Mouse (Mus musculus): ENCODE results near the gene Plekha5. TPM values are rescaled to one million over a fixed set of nuclear protein-coding genes. Genes with fewer than 3 reads are reported as not detected.
"Not testable (repeated sequence)": the region's sequence is repeated elsewhere in the genome, so short reads cannot be mapped to it uniquely, and the experiment has no call there.

Plekha5 gene
- polyA plus RNA-seq, 1 experiment, result 53.1 TPM

DNA sequence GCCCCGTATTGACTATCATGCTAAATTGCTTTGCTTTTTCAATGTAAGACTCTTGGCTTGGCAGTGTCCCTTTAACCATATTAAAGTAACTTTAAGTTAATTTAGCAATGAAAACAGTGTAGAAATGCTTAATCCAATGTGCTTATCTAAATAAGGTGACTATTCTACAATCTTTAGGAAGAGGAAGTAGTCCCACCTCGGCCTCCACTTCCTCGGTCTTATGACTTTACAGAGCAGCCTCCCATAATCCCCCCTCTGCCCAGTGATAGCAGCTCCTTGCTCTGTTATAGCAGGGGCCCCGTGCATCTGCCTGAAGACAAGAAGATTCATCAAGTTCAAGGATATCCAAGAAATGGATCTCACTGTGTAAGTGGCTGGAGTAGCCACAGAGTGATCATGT lies 156.3 kb downstream of the Plekha5 start:
- Histone ChIP-seq H3K4me3 (ENCODE audit: insufficient read depth, low read length) (no peak overlapping the region), H3K27ac (ENCODE audit: insufficient read depth, low read length) (no peak overlapping the region), H3K4me1 (ENCODE audit: control insufficient read depth, insufficient read depth, low read length) (0 out of 2 replicates have a peak, but pooled peaks cover 4% of the 10 kb centered on the region)
- TF ChIP-seq POLR2A (IDR thresholded peaks at IDR 0.05; ENCODE audit: low read depth, low read length), result no peak

DNA sequence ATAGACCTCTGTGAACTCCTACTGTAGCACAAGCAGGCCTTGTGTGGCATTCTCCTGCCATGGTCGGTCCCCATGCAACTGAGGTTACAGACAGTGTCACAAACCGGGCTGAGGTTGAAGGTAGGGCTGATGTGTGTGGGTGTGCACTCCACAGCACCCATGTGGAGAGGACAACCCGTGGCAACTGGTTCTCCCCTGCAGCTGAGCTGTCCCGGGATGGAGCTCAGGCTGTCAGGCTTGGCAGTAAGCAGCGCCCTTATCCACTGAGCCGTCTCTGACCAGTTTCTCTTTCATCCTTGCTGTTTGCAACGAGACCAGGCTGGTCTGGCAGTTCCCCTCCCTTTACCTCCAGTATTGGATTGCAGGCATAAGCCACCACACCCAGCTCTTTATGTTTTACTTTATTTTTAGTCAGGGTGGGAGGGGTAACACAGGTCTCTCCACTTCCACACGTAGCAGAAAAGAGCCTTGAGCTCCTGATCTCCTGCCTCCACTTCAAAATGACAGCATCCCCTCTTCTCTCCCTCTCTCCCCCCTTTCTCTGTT lies 162.9 kb downstream of the Plekha5 start:
- H3K4me3 ChIP-seq (ENCODE audit: insufficient read depth, low read length), result no peak overlapping the region
- H3K27ac ChIP-seq (ENCODE audit: insufficient read depth, low read length), result no peak overlapping the region
- TF ChIP-seq CTCF (IDR thresholded peaks at IDR 0.05; ENCODE audit: borderline replicate concordance, insufficient read depth, low read length) (no peak), POLR2A (IDR thresholded peaks at IDR 0.05; ENCODE audit: low read depth, low read length) (no peak)
- no peaks in the 10 kb centered on the region for H3K4me1 ChIP-seq (ENCODE audit: control insufficient read depth, insufficient read depth, low read length)

- H3K4me1 ChIP-seq (ENCODE audit: control insufficient read depth, insufficient read depth, low read length), result peaks cover 6% of the 10 kb centered on the region
- no peak overlapping the region for H3K27ac ChIP-seq (ENCODE audit: insufficient read depth, low read length)
- TF ChIP-seq CTCF (IDR thresholded peaks at IDR 0.05; ENCODE audit: borderline replicate concordance, insufficient read depth, low read length) (no peak), POLR2A (IDR thresholded peaks at IDR 0.05; ENCODE audit: low read depth, low read length) (no peak)
- no peak overlapping the region for H3K4me3 ChIP-seq (ENCODE audit: insufficient read depth, low read length)
Measured at GRCm38 (mm10) chr6:140591331-140591730, 167.5 kb downstream of the Plekha5 start.

GRCm38 (mm10) chr6:140592713-140593112 lies 168.9 kb downstream of the Plekha5 start:
- H3K4me3 ChIP-seq (ENCODE audit: insufficient read depth, low read length), result no peak overlapping the region
- H3K27ac ChIP-seq (ENCODE audit: insufficient read depth, low read length), result peak overlapping the region; percentile 6; the same call in 1 of the 2 replicates
- peaks cover 6% of the 10 kb centered on the region for H3K4me1 ChIP-seq (ENCODE audit: control insufficient read depth, insufficient read depth, low read length)
- TF ChIP-seq CTCF (IDR thresholded peaks at IDR 0.05; ENCODE audit: borderline replicate concordance, insufficient read depth, low read length), result no peak
- no peak for TF ChIP-seq POLR2A (IDR thresholded peaks at IDR 0.05; ENCODE audit: low read depth, low read length)

DNA sequence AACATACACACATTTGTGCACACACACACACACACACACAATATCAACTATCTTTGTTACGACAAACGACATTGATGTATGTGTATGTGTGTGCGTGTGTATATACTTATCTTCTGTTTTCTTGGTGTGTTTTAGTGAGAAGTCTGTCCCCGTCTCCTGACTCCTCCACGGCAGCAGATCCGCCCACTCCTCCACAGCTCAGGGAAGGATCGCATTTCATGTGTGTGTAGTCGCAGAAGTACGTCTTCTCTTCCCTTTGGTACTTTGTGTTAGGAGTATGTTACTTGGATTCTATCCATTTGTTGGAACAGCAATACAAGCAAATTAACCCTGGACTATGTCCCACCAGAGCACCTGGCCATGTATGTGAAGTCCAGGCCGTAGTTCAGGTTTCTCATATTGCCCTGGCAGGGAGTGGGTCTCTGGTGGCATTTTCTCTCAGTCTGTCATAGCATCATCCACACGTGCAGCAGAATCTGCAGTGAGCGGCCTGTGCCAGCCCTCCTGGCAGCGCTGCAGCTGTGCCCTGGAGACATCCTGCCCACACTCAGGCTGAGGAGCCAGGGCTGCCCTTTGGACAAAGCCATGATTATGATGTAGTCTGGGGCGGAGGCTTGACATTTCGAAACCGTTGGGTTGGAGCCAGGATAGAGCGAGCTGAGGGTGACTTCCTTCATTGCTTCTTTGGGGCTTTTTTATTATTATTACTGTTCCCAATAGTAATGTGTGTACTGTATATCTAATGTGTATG lies 169.7 kb downstream of the Plekha5 start:
- TF ChIP-seq CTCF (IDR thresholded peaks at IDR 0.05; ENCODE audit: borderline replicate concordance, insufficient read depth, low read length) (no peak), POLR2A (IDR thresholded peaks at IDR 0.05; ENCODE audit: low read depth, low read length) (no peak)
- no peak overlapping the region for H3K27ac ChIP-seq (ENCODE audit: insufficient read depth, low read length)
- no peak overlapping the region for H3K4me3 ChIP-seq (ENCODE audit: insufficient read depth, low read length)
- H3K4me1 ChIP-seq (ENCODE audit: control insufficient read depth, insufficient read depth, low read length), result peaks cover 6% of the 10 kb centered on the region

DNA sequence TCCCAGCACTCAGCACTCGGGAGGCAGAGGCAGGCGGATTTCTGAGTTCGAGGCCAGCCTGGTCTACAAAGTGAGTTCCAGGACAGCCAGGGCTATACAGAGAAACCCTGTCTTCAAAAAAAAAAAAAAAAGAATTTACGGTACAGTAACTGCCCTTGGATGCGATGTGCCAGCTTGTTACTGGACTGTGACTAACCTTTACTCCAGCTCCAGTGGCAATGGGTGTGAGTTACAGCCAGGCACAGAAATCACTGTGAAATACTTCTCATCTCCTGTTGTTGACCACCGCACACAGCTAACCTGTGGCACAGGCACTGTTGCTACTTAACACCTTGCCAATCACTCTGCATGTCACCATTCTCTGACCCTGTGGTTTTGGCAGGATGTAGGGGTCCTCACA lies 171.7 kb downstream of the Plekha5 start:
- H3K4me1 ChIP-seq (ENCODE audit: control insufficient read depth, insufficient read depth, low read length); H3K4me3 ChIP-seq (ENCODE audit: insufficient read depth, low read length); H3K27ac ChIP-seq (ENCODE audit: insufficient read depth, low read length): not testable (repeated sequence)

- no peak overlapping the region for H3K4me3 ChIP-seq (ENCODE audit: insufficient read depth, low read length)
- H3K27ac ChIP-seq (ENCODE audit: insufficient read depth, low read length), result no peak overlapping the region
- H3K4me1 ChIP-seq (ENCODE audit: control insufficient read depth, insufficient read depth, low read length), result peaks cover 6% of the 10 kb centered on the region
- TF ChIP-seq CTCF (IDR thresholded peaks at IDR 0.05; ENCODE audit: borderline replicate concordance, insufficient read depth, low read length) (no peak), POLR2A (IDR thresholded peaks at IDR 0.05; ENCODE audit: low read depth, low read length) (no peak)
Measured at GRCm38 (mm10) chr6:140597381-140598329, 173.8 kb downstream of the Plekha5 start.

GRCm38 (mm10) chr6:140598516-140598915 lies 174.7 kb downstream of the Plekha5 start:
- no peak for TF ChIP-seq CTCF (IDR thresholded peaks at IDR 0.05; ENCODE audit: borderline replicate concordance, insufficient read depth, low read length)
- no peak for TF ChIP-seq POLR2A (IDR thresholded peaks at IDR 0.05; ENCODE audit: low read depth, low read length)
- Histone ChIP-seq H3K4me1 (ENCODE audit: control insufficient read depth, insufficient read depth, low read length) (peaks cover 2% of the 10 kb centered on the region; the same call in 1 of the 2 replicates), H3K27ac (ENCODE audit: insufficient read depth, low read length) (no peak overlapping the region), H3K4me3 (ENCODE audit: insufficient read depth, low read length) (no peak overlapping the region)

DNA sequence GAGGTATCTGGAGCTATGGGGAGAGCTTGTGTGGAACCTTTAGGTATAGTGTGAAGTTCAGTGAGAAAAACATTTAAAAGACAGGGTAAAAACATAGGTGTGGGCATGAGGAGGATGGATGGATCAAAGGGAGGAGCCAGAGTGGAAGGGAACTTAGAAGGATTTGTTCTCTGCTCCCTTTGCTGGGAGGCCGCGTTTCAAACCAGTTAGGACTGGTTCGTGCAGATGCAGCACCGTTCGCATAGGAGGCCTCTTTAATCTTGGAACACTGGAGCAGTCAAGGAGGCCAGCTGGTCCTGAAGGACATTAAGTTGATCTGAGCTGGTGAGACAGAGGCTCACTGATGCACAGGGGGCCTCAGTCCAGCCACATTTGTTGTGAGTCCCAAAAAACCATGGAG lies 175.5 kb downstream of the Plekha5 start:
- Histone ChIP-seq H3K4me1 (ENCODE audit: control insufficient read depth, insufficient read depth, low read length) (no peaks in the 10 kb centered on the region), H3K27ac (ENCODE audit: insufficient read depth, low read length) (no peak overlapping the region), H3K4me3 (ENCODE audit: insufficient read depth, low read length) (no peak overlapping the region)
- no peak for TF ChIP-seq POLR2A (IDR thresholded peaks at IDR 0.05; ENCODE audit: low read depth, low read length)
- TF ChIP-seq CTCF (IDR thresholded peaks at IDR 0.05; ENCODE audit: borderline replicate concordance, insufficient read depth, low read length), result no peak

- not testable (repeated sequence) for H3K27ac ChIP-seq (ENCODE audit: insufficient read depth, low read length); H3K4me3 ChIP-seq (ENCODE audit: insufficient read depth, low read length); H3K4me1 ChIP-seq (ENCODE audit: control insufficient read depth, insufficient read depth, low read length)
Measured at GRCm38 (mm10) chr6:140600671-140601070, 176.8 kb downstream of the Plekha5 start.
